Mouse (Mus musculus) fibroblast of lung, adult 2 months (primary cell): ENCODE measurements around the gene Agtpbp1.
"Not testable (repeated sequence)": the region's sequence is repeated elsewhere in the genome, so short reads cannot be mapped to it uniquely, and the experiment has no call there.

ENCODE experiments used
- DNase-seq: peaks from one replicate; pipeline ENCODE4 v3.0.0-alpha.2; 2011; ENCODE audit warnings: low read depth

Gene Agtpbp1

GRCm38 (mm10) chr13:59480599-59481483 lies 104.2 kb downstream of the Agtpbp1 start:
- DNase-seq, result no peak

- not testable (repeated sequence) for DNase-seq
These were observed 107.1 kb downstream of the Agtpbp1 start for GRCm38 (mm10) chr13:59477928-59478327.

- no peak for DNase-seq
These were observed 107.6 kb downstream of the Agtpbp1 start for GRCm38 (mm10) chr13:59477451-59477850.

- no peak for DNase-seq
These were observed 110.1 kb downstream of the Agtpbp1 start for GRCm38 (mm10) chr13:59474973-59475372.

GRCm38 (mm10) chr13:59473341-59473740 lies 111.7 kb downstream of the Agtpbp1 start:
- no peak for DNase-seq

GRCm38 (mm10) chr13:59472222-59472621 lies 112.8 kb downstream of the Agtpbp1 start:
- DNase-seq, result no peak

GRCm38 (mm10) chr13:59469701-59470100 lies 115.3 kb downstream of the Agtpbp1 start:
- DNase-seq, result no peak

GRCm38 (mm10) chr13:59468181-59468802 lies 116.7 kb downstream of the Agtpbp1 start:
- DNase-seq, result no peak

- DNase-seq, result peak; percentile 65
These were observed 117.4 kb downstream of the Agtpbp1 start for GRCm38 (mm10) chr13:59467591-59467990.

GRCm38 (mm10) chr13:59460958-59461357 lies 124.1 kb downstream of the Agtpbp1 start:
- no peak for DNase-seq

- DNase-seq, result no peak
These were observed 128.8 kb downstream of the Agtpbp1 start for GRCm38 (mm10) chr13:59456203-59456602.

GRCm38 (mm10) chr13:59454001-59454785 lies 130.8 kb downstream of the Agtpbp1 start:
- DNase-seq, result no peak

GRCm38 (mm10) chr13:59453582-59453981 lies 131.4 kb downstream of the Agtpbp1 start:
- no peak for DNase-seq

GRCm38 (mm10) chr13:59453045-59453444 lies 132.0 kb downstream of the Agtpbp1 start:
- peak; percentile 87 for DNase-seq

GRCm38 (mm10) chr13:59450840-59451239 lies 134.2 kb downstream of the Agtpbp1 start:
- no peak for DNase-seq

GRCm38 (mm10) chr13:59447130-59447529 lies 137.9 kb downstream of the Agtpbp1 start:
- no peak for DNase-seq

GRCm38 (mm10) chr13:59445179-59445578 lies 139.8 kb downstream of the Agtpbp1 start:
- no peak for DNase-seq

- no peak for DNase-seq
These were observed 140.7 kb downstream of the Agtpbp1 start for GRCm38 (mm10) chr13:59444371-59444770.

GRCm38 (mm10) chr13:59439683-59440082 lies 145.3 kb downstream of the Agtpbp1 start:
- no peak for DNase-seq

GRCm38 (mm10) chr13:59434554-59434953 lies 150.5 kb downstream of the Agtpbp1 start:
- DNase-seq, result no peak

- DNase-seq, result no peak
These were observed 153.7 kb downstream of the Agtpbp1 start for GRCm38 (mm10) chr13:59431124-59431864.

- DNase-seq, result no peak
These were observed 155.7 kb downstream of the Agtpbp1 start for GRCm38 (mm10) chr13:59429369-59429768.
